Mouse (Mus musculus) spleen, postnatal 14 days (tissue): ENCODE data around the gene Fancm.
"Not testable (repeated sequence)": the region's sequence is repeated elsewhere in the genome, so short reads cannot be mapped to it uniquely, and the experiment has no call there.

Source experiments
- DNase-seq, 2 experiments: peaks; one replicate each; pipeline ENCODE4 v3.0.0; 2021 to 2022; ENCODE audit warnings: low spot score in 2 of 2

Fancm gene

DNA sequence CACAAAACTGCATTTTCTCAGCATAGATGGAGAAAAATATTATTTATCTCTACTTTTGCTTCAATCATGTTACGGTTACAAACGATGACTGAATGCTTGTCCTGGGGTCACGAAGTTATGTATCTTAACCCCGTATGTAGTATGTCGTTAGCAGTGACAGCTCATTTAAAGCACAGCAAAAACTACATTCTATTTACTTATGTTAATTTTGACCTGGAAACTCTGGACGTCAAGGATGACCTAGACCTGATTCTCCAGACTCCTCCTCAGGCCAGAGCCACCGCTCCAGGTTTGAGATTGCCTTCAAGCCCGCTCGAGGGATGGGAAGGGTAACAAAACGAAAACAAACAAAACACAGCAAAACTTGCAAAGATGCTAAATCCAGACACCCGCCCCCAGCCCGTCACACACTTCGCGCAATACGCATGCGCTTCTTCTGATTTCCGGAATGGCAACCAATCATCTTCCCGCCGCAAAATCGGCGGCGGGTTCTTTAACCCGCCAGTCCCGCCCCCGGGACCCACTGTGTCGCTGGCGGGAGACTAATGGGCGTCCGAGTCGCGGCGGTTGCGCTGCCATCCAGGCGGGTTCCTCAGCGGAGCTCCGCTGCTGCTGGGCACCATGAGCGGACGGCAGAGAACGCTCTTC, at the start of gene Fancm:
Fancm (plus strand) TSS at position 519 of the 648 bp plus-strand sequence.
- DNase-seq: peak; percentile 78 to 82

- no peak for DNase-seq
These were observed 39.6 kb upstream of the Fancm start for GRCm38 (mm10) chr12:65035839-65036189.

- DNase-seq: peak; percentile 85 to 89
These were observed 39.1 kb upstream of the Fancm start, which contains the start of gene Prpf39 for GRCm38 (mm10) chr12:65036190-65036870. TSS of gene Prpf39 (plus strand) at chr12:65036333.

DNA sequence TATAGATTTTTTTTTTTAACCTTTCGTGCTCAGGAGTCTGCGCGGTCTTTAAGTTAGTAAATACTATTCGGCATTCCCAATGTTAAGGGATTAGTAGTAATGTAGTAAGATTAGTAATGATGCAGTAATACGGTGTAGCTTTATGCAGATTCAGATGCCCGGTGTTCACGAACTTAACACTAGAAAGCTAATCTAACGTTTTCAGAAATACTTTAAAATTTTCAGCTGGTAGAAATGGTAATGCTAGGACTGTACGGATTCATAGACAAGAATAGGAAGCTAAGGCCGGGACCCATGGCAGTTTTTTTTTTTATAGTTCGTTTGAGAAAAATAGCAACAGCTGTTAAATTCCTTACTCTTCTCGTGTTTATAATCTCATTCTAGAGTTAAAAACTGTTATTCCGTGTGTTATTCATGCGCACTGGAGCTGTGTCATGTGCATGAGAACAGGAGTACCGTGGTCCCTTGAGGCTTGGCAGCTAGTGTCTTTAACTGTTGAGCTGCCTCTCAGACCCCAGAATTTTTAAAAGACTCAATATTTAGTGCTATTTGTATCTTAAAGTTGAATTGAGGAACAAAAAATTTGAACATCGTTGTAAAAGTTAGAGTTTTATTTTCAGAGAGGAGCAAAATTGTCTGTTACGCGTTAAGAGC, 38.4 kb upstream of the Fancm start:
- no peak for DNase-seq

DNA sequence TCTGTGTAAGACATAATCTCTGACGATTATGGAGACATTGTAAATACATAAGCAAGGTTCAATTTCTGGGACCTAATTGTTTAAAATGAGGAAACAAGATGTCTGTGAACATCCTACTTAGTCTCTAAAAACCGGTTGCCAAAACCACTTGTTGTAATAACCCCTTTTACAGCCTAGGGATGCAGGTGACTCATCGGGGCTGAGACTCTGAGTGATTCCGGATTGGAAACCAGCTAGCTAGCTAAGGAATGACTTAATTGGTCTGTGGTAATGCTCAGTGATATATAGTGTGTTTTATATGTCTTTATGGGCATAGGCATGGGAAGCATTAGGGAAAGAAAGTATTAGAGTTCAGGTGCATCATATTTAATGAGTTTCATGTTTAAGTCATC, 37.9 kb upstream of the Fancm start:
- DNase-seq: no peak

- no peak for DNase-seq
These were observed 26.6 kb upstream of the Fancm start for GRCm38 (mm10) chr12:65048799-65049198.

GRCm38 (mm10) chr12:65058203-65058602, 17.2 kb upstream of the Fancm start:
- no peak for DNase-seq

DNA sequence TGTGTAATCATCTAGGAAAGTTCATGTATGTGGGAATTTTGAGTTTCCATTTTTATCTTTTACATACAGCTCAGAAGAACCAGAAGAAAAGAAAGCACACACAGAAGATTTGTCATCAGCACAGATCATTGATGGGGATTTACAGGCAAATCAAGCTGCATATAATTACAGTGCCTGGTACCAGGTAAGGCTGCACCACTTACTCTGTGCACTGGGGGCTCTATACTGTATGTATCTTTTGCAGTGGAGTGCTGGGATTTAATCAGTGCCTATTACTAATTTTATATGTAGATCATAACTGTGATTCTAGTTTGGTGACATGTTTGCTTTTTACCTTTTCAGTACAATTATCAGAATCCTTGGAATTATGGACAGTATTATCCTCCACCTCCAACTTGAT, 14.3 kb upstream of the Fancm start:
- DNase-seq: no peak

- DNase-seq: no peak
These were observed 10.2 kb upstream of the Fancm start for GRCm38 (mm10) chr12:65065241-65065640.

DNA sequence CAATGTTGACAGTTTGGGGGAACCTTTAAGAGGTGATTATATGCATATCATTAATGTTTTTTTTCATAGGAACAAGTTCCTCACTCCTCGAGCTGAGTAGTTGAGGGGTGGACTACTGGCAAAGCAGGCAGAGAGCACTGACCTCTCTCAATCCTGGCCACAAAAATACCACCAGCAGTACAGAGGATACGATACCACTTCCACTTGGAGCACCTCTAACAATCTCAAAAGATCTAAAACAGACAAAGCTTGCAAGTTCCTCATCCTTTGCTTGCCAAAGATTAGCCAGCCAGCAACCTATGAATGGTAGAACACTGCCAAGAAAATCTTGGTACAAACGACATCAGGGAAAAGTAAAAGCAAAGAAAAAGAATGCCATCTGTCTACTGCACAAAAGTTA, 9.2 kb upstream of the Fancm start:
- DNase-seq: no peak

GRCm38 (mm10) chr12:65068409-65068808, 7.0 kb upstream of the Fancm start:
- DNase-seq: no peak

DNA sequence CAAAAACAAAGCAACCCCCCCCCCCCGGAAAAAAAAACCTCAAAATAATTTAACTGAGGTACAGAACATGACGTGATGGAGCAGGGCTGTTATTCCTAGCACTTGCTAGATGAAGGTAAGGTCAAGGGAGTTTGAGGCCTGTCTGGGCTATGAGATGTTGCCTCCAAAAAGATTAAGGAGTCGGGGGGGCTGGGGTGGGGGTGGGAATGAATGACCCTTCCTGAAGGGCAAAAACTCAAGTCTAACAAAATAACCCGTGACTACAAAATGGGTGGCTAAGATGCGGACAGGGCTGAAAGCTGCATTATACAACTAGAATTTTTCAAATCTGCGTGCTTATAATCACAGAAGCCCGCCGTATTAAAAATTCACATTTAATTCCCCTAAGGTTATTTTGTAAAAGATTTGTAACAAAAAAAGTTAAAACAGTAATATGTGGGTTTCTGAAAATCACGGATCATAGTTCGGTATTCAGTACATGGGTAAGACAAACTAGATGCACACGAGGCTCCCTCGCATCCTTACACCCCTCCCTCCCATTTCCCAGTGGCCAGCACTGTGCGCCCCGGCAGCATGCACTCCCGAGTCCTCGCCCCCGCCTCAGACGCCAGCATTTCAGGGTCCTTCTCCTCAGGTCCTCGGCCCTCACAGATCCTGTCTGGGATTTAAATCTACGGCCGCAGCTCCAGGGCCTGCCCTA, 2.3 kb upstream of the Fancm start:
- DNase-seq: no peak

GRCm38 (mm10) chr12:65073611-65074178, 1.7 kb upstream of the Fancm start, which contains the start of gene Fkbp3:
TSS of gene Fkbp3 (minus strand) at chr12:65074007.
- DNase-seq: peak; percentile 94 to 97

DNA sequence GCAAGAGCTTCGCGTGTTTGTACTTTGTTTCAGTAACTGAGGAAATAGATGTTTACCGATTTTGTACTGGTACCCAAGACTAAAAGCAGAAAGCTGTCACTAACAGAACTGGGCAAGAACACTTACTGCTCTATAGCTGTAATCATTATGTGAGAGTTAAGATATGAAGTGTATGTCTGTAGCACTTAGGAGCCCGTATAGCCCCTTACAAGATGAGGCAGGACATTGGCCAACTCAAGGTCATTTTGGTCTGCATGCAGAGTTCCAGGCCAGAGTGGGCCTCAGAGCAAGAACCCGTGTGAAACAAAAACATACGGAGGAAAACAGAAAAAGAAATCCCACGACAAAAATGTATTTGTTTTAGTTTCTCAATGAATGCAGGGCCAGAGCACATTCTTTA, 752 bp upstream of the Fancm start:
- no peak for DNase-seq

DNA sequence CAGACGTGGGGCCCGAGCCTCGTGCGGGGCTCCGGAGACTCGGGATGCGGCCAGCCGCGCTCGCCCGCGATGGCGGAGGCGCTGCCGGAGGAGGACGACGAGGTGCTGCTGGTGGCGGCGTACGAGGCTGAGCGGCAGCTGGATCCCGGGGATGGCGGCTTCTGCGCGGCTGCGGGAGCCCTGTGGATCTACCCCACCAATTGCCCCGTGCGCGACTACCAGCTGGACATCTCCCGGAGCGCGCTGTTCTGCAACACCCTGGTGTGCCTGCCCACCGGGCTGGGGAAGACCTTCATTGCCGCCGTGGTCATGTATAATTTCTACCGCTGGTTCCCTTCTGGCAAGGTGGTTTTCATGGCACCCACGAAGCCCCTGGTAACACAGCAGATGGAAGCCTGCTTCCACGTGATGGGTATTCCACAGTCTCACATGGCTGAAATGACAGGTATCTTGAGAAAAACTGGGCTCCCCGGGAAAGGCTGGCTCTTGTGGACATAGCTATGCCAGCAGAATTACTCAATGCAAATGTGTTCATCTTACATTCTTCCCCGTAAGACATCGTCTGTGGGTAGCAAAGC, 419 bp downstream of the Fancm start:
- DNase-seq: no peak

DNA sequence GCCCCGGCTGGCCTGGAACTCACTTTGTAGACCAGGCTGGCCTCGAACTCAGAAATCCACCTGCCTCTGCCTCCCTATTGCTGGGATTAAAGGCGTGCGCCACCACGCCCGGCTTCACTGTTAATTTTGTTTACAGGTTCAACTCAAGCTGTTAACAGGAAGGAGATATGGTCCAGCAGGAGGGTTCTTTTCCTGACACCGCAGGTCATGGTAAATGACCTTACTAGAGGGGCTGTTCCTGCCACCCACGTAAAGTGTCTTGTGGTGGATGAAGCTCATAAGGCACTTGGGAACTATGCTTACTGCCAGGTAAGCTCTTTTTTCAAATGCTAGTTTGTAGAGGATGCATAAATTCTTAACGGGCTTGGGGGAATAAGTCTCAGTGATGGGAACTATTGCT, 1.5 kb downstream of the Fancm start:
- no peak for DNase-seq

GRCm38 (mm10) chr12:65108746-65109145, 33.3 kb downstream of the Fancm start:
- no peak for DNase-seq

GRCm38 (mm10) chr12:65111503-65111902, 36.1 kb downstream of the Fancm start:
- no peak for DNase-seq

GRCm38 (mm10) chr12:65112811-65113210, 37.4 kb downstream of the Fancm start:
- DNase-seq: no peak

DNA sequence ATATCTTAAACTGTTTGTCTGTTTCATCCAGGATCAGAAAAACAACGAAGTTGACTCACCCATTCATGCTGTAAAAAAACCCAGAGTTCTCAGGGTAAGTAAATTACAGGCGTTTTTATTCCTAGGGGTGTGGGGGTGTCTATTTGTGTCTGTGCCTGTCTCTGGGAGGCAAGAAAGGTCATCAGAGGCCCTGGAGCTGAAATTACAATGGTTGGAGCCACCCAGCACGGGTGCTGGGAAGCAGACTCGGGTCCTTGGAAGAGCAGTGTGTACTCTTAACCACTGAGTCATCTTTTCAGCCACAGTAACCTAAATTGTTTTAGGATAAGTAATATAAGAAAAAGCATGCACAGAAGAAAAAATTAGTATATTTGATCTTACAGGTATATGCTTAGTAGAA, 38.5 kb downstream of the Fancm start:
- no peak for DNase-seq

DNA sequence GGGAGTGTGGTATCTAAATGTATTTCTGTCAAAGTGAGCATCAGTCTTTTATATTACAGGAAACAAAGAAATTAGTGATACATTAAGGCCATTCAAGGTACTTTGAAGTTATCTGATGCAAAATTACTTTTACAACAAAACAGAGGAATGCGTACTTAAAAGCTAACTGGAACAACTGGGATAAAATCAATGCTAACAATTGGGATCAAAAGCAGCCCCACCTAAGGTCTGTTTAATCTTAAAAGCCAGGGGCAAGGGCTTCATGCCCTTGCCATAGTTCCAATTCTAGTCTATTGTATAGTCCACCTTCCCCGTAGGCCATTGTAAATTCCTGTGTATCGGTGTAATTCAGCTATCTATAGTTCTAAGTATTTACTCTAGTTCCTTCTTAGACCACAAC, 39.6 kb downstream of the Fancm start:
- not testable (repeated sequence) for DNase-seq

GRCm38 (mm10) chr12:65118968-65119367, 43.6 kb downstream of the Fancm start:
- no peak for DNase-seq
